In the genomic region with DNA sequence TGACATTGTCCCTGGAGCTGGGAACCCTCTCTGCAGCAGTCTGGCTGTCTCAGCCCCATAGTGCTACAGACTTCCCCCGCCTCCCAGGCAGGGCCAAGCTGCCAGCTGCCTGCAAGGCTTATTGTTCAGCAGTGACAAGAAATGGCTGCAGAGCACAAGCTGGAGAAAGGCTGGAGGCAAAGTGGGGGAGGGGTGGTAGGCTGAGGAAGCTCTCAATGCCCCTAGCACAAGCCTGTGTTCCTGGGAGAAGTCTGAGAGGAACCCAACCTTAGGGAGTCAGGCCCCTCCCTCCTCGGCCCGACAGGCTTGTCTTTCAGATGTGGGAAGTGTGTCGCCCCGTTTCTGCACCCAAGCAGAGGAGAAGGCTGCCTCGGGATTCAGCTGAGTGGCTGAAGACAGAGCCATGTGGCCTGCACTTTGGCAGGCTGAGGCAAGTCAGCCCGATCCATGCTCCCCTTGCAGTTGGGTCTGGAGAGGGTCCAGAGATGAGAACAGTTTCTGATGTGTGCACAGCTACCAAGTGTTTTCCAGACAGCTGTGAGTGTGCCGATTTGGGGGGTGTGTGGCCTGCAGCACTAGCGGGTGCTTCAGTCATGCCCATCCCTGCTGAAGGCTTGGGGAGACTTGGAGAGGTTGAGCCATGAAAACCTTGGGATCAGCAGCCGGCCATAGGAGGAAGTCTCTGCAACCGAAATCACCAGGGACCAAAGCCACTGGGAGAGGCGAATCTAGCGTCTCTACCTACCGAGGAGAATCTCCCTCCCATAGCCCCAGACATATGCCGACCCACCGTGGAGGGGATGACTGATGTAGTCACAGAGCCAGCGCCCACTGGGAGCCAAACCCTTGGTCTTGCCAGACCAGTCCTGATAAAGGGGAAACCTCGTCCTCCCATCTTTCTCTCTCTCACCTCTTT, we compare ENCODE assay signal across 9 mouse cellular contexts.
DNase-seq lines count a peak whose midpoint lies in the region; ATAC-seq lines count a peak whose summit lies in the region.
"Had no signal": no experiment of that assay in that cellular context is flagged by ENCODE, and none has a peak within 500 bp of the region (broad histone marks: within the 10 kb centered on the region; RNA-seq: fewer than 3 reads in every experiment).

No protein-coding gene starts in this region.

- no peak overlapping the region for H3K4me3 ChIP-seq in liver, embryonic 12.5 days
- peak overlapping the region; percentile 8 for H3K4me3 ChIP-seq in neural tube, embryonic 13.5 days

- peak; percentile 63 for ATAC-seq in granulocyte monocyte progenitor cell, adult 5-6 weeks (replicated peaks; ENCODE audit: poor library complexity, severe bottlenecking)
- peak; percentile 46; the same call in 1 of the 2 replicates for ATAC-seq in liver, embryonic 12.5 days
- peak; percentile 86 for ATAC-seq in neural tube, embryonic 13.5 days (ENCODE audit: low read depth)

- H3K27ac ChIP-seq in liver, embryonic 12.5 days = peak overlapping the region; percentile 43; the same call in 1 of the 2 replicates
- peak overlapping the region; percentile 91 for H3K27ac ChIP-seq in neural tube, embryonic 13.5 days (replicated peaks)

- peaks cover 35% of the 10 kb centered on the region for H3K36me3 ChIP-seq in liver, embryonic 12.5 days
- H3K36me3 ChIP-seq in neural tube, embryonic 13.5 days = no peaks in the 10 kb centered on the region

- peaks cover 44% of the 10 kb centered on the region for H3K4me1 ChIP-seq in liver, embryonic 12.5 days
- H3K4me1 ChIP-seq in neural tube, embryonic 13.5 days (replicated peaks) = peaks cover 48% of the 10 kb centered on the region

- no peaks in the 10 kb centered on the region for H3K9me3 ChIP-seq in liver, embryonic 12.5 days (replicated peaks)
- no peaks in the 10 kb centered on the region for H3K9me3 ChIP-seq in neural tube, embryonic 13.5 days

- peak; percentile 15 for DNase-seq in gastrocnemius, adult 18-20 months (ENCODE audit: low spot score)
- no peak for DNase-seq in gastrocnemius, adult 8-10 months (ENCODE audit: low spot score in 2 of 2)
- DNase-seq in embryo, embryonic 10 days (ENCODE audit: low spot score) = peak; percentile 88
- peak; percentile 54 for DNase-seq in kidney, postnatal 14 days
- peak; percentile 44 to 59 for DNase-seq in thymus, postnatal 36 days

- 23% methylated on average over 18 of the region's 18 CpGs for WGBS in liver, embryonic 12.5 days (ENCODE audit: insufficient replicate concordance)
- WGBS in neural tube, embryonic 13.5 days = 15% methylated on average over 18 of the region's 18 CpGs

- peak overlapping the region; percentile 49 for H3K4me2 ChIP-seq in liver, embryonic 12.5 days
- H3K4me2 ChIP-seq in neural tube, embryonic 13.5 days = peak overlapping the region; percentile 46

- peaks cover 10% of the 10 kb centered on the region for H3K27me3 ChIP-seq in liver, embryonic 12.5 days (replicated peaks)
- H3K27me3 ChIP-seq in neural tube, embryonic 13.5 days = no peaks in the 10 kb centered on the region
- H3K27me3 ChIP-seq: CH12.LX had no signal

- peak overlapping the region; percentile 39; the same call in 1 of the 2 replicates for H3K9ac ChIP-seq in liver, embryonic 12.5 days
- H3K9ac ChIP-seq in neural tube, embryonic 13.5 days = peak overlapping the region; percentile 57

Comparison
In these comparisons a context has a peak if more than half of its experiments do, and no peak if none do; other contexts are left out.
1. DNase-seq: peak in gastrocnemius, adult 18-20 months (single experiment), embryo, embryonic 10 days (single experiment), kidney, postnatal 14 days (single experiment) and thymus, postnatal 36 days (2 of 2); none in gastrocnemius, adult 8-10 months (0 of 2).
2. Peak in every context shown above with its lines, with median percentiles within 50 percentile points of each other: ATAC-seq.